Mouse (Mus musculus) adrenal gland, adult (tissue): ENCODE measurements around the gene Rpl22l1.
"Not testable (repeated sequence)": the region's sequence is repeated elsewhere in the genome, so short reads cannot be mapped to it uniquely, and the experiment has no call there.

ENCODE experiments used
- DNase-seq, 2 experiments: peaks; one replicate each; pipeline ENCODE4 v3.0.0; 2022 to 2023; ENCODE audit warnings: low spot score in 1 of 2; ENCODE audit not compliant: inconsistent age in 2 of 2

The Rpl22l1 gene

GRCm38 (mm10) chr3:28805301-28806097 lies at the start of gene Rpl22l1:
TSS of gene Rpl22l1 (plus strand) at chr3:28805436.
- DNase-seq: peak; percentile 99 to 100

- no peak for DNase-seq
These were observed 49.8 kb upstream of the Rpl22l1 start for GRCm38 (mm10) chr3:28755477-28755876.

GRCm38 (mm10) chr3:28761225-28761789 lies 43.9 kb upstream of the Rpl22l1 start:
- DNase-seq: no peak

- no peak for DNase-seq
These were observed 38.3 kb upstream of the Rpl22l1 start for GRCm38 (mm10) chr3:28766935-28767334.

- DNase-seq: no peak
These were observed 37.0 kb upstream of the Rpl22l1 start for GRCm38 (mm10) chr3:28768222-28768621.

GRCm38 (mm10) chr3:28772919-28773318 lies 32.3 kb upstream of the Rpl22l1 start:
- not testable (repeated sequence) for DNase-seq

DNA sequence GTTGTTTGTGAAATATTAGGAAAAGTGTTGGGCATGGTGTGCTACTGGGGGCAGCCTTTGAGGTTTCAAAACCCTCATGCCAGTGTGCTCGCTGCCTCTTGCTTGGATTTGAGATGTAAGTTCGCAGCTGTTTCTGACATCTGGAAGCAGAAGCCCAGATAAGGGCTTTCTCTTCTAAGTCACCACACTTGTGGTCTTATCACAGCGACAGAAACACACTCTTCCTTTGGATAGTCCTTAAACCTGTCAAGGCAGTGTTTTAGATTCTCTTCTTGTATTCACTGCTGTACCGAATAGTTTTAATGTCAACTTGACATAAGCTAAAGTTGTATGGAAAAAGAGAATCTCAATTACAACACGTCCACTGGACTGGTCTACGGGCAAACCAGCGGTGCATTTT lies 29.9 kb upstream of the Rpl22l1 start:
- no peak for DNase-seq

GRCm38 (mm10) chr3:28775958-28776357 lies 29.3 kb upstream of the Rpl22l1 start:
- no peak for DNase-seq

DNA sequence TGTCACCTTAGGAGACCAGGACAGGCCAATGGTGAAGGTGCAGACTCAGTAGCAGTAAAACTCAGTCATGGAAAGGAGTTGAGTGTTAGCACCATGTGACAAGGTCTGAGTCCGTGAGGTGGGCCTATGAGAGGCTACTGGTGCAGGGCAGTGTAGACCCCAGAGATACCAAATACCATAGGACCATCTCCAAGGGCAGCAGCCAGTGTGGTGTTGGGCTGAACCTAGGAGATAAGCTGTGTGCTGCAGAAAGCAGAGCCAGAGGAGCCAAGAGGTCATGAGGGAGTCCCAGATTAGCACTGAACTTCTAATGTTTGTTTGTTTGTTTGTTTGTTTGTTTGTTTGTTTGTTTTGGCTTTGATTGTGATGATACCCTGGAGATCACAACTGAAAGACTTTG lies 28.7 kb upstream of the Rpl22l1 start:
- DNase-seq: no peak

GRCm38 (mm10) chr3:28780511-28780910 lies 24.7 kb upstream of the Rpl22l1 start:
- no peak for DNase-seq

GRCm38 (mm10) chr3:28780994-28781393 lies 24.2 kb upstream of the Rpl22l1 start, which contains the start of gene Eif5a2:
TSS of gene Eif5a2 (plus strand) at chr3:28781276.
- peak; percentile 92 to 96 for DNase-seq

- DNase-seq: no peak
These were observed 23.8 kb upstream of the Rpl22l1 start for GRCm38 (mm10) chr3:28781422-28781821.

DNA sequence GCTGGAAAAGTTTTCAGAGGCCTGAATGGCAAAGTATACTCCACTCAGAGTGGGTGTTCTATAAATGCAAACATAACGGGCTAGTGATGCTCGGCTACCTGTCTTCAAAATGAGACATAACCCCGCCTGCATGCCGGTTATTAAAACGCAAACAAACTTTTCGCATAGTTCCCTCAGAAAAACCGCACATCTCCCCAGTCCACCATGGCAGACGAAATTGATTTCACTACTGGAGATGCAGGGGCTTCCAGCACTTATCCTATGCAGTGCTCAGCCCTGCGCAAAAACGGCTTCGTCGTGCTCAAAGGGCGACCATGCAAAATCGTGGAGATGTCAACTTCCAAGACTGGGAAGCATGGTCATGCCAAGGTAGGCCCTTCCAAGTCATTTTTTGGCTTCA lies 23.4 kb upstream of the Rpl22l1 start:
- DNase-seq: no peak

DNA sequence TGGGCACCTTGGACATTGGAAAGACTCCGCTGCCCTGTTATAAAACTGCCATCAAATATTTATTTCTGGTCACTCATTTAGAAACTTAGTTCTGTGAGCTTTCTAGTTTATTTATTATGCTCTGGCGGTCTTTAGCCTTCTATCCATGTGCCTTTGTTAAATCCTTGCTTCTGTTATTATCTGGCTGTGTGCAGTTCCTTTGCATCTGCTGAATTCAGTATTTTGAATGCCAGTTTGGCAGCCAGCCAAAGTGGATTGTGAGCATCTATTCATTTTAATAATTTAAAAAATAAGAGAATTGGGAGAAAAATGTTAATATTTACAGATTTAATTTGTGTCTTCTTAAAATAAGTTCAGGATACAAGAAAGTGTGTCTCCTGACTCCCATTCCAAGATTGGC lies 21.1 kb upstream of the Rpl22l1 start:
- DNase-seq: no peak

GRCm38 (mm10) chr3:28794835-28795234 lies 10.4 kb upstream of the Rpl22l1 start:
- DNase-seq: no peak

DNA sequence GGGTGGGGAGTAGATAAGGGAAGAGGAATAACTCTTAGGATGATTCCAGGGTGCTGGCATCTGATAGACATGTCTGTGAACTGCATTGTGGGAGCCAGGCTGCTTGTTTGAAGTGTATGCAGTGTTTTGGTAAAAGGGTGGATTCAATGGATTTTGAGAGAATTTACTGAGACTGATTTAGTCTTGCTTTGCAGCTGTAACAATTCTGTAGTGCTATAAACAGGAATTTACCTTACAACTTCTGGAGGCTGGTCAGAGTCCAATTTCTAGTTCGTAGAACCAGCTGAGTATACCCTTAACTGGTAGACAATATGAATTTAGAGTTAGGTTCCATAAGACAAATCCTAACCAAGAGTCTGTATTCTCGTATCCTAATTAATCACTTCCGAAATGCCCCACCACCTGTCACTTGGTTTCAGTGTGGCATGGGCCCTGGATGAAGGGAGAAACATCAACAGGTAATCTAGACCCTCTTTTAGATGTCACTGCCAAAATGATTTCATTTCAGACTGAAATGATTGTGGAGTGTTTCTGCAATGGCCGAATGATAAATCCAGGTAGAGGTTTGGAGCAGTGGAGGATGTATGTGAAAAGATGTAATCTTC lies 2.9 kb downstream of the Rpl22l1 start:
- no peak for DNase-seq

GRCm38 (mm10) chr3:28811441-28811840 lies 6.2 kb downstream of the Rpl22l1 start:
- DNase-seq: no peak

GRCm38 (mm10) chr3:28814361-28814760 lies 9.1 kb downstream of the Rpl22l1 start:
- peak in 1 of 2 experiments; percentile 70 for DNase-seq

DNA sequence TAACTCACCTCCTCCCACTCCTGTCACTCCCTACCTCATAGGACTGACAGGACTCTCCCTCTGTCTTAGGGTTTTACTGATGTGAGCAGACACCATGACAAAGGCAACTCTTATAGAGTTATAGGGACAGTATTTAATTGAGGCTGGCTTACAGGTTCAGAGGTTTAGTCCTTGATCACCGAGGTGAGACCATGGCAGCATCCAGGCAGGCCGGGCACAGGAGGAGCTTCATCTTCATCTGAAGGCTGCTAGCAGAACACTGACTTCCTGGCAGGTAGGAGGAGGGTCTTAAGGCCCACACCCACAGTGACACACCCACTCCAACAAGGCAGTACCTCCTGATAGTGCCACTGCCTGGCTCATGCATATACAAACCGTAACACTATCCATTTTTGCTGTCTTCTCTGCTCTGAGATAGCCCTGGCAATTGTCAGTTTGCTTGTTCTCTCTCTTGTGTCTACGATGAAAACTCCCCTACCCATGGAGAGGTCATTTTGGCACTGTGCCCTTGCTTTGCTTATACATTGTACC lies 10.8 kb downstream of the Rpl22l1 start:
- no peak for DNase-seq

- DNase-seq: no peak
These were observed 21.0 kb downstream of the Rpl22l1 start for GRCm38 (mm10) chr3:28826272-28826671.

DNA sequence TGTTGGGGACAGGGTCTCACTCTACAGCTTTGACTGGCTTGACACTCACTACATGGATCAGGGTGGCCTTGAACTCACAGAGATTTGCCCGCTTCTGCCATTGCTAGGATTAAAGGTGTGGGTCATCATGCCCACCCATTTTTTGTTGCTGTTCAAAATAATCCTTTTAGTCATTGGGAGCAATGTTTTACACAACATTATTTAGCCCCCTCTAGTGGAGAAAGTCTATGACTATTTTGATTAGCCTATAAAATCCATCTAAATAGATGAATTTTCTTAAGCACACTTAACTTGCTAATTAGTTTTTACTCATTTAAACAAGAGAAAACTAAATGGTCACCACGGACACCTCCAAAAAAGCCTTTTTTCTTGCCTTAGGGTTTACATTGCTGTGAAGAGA lies 22.4 kb downstream of the Rpl22l1 start:
- no peak for DNase-seq

DNA sequence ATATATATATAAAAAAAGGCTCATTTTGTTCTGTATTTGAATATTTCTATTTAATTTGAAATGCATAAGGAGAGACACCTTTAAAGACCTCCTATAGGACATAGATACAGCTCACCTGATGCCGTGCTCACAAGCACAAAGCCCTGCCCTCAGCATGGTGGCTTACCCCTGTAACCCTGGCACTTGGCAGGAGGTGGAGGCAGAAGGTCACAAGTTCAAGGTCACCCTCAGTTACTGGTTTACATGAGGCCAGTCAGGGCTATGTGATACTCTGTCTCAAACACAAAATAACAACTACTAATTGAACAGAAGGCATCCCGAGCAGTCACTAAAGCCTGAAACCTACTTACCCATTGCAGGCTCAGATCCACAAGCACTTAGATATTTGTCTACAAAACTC lies 24.2 kb downstream of the Rpl22l1 start:
- no peak for DNase-seq
